Mouse (Mus musculus) adrenal gland, adult 2 months (tissue): Measurements from ENCODE around the gene Plekhm3. TPM values are rescaled to one million over a fixed set of nuclear protein-coding genes. Genes with fewer than 3 reads are reported as not detected.

Source experiments
- DNase-seq: peaks from one replicate; pipeline ENCODE4 v3.0.0; 2021
- polyA plus RNA-seq: library from polyadenylated mRNA; depleted of rRNA; stranded (reverse); fragments of >200 nt; gene quantifications from 2 replicates; pipeline ENCODE4 v1.2.3, GENCODE M21; 2012
- total RNA-seq, 2 experiments: library from RNA; stranded (reverse); gene quantifications; 2 replicates each; pipeline ENCODE4 v1.2.3; 2021

Gene Plekhm3
- total and polyA plus RNA-seq, 3 experiments = 3.8 to 21.4 (median 12.7) TPM

DNA sequence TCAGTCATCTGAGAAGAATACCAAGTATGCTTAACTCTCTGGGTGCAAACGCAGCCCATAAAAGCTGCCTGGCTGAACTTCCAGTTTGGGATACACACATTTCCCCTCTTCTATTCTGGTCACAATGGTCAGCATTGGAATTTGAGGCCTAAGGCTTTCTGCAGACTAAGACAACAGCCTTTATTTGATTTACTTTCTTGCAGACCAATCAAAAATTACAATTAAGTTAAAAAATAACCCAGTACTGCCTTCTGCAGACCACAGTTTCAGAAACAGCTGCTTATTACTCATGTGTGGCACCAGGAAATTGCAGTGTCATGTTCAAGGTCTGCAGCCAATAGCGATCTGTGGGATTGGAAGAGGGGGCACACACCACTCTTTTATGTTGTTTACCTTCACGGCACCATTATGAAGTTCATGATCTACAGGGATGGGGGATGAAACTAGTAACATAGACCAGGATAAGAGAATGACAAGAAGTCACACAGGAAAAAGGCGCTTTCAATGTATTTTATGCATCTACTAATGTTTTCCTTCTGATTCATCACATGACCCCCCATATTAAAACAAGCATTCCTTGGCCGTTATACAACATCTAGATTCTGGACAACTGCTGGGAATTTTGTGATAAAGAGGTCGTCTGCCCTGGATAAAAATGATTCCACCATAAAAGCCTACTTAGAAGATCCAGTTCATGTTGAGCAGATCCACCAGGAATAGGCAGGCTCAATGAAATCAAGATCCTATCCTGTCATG is 130.1 kb downstream of the Plekhm3 start:
- peak; percentile 33 for DNase-seq

DNA sequence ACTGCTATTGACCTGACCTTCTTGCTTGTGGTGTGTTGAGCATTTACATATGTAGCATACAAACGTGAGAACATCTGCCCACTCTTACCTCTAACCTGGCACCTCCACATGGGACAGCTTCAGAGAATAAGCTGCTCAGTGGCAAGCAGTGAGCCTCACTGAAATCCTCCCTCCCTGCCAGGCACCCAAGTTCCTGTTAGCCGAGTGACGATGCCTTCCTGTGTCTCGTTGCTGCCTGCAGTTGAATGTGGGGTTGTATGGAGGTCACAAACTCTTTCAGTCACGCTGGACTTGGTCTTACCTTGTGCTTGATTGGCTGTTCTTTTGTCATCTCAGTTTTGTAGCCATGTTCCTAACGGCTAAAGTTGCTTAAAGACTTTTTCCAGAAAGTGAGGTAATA is 133.1 kb downstream of the Plekhm3 start:
- DNase-seq = no peak

DNA sequence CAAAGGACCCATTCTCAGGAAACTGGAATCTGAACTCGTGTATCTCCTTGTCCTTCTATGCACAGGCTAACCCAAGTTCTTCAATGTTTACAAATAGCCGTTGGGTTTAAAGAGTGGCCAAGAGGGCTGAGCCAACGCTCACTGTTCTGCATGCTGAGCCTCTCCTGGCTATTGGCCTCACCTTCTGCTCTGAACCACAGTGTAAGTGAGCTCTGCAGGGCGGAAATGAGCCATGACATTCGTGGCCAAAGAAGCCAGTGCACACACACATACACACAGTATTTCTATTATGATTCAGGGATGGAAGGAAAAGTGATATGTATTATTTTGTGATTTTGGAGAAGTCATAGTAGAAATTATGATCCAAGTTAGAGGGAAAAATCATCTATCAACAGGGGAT is 138.9 kb downstream of the Plekhm3 start:
- DNase-seq = no peak

DNA sequence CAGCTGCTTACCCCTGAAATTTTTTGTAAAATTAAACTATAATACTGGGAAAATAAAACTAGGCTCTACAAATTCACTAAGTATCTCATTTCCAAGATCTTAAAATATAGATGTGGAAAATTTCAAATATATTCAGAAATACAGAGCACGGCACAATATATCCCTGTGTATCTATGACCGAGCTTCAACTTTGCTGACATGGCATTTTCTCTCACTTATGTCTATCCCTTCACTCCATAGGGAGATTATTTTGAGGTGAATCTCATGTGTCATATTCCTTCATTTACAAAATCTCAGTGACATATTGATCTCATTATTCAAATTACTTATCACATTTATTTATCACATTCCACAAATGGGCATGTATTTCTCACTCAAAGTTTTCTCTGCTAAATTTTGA is 143.4 kb downstream of the Plekhm3 start:
- no peak for DNase-seq

DNA sequence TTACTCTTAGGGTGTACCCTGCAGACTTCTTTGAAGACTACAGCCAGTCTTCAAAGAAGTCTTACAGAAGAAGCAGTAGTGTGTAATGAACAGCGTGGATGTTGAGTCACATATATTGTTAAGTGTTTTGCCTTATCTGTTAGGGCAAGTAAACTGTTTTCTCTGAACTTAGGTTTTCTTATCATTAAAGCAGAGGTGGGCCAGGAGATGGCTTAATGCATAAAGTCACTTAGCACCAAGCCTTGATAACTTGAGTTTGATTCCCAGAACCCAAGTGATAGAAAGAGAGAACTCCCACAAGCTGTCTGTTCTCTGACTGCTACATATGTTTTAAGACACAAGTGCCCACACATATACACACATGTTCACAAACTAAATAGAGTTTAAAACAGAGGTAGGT is 144.7 kb downstream of the Plekhm3 start:
- no peak for DNase-seq

DNA sequence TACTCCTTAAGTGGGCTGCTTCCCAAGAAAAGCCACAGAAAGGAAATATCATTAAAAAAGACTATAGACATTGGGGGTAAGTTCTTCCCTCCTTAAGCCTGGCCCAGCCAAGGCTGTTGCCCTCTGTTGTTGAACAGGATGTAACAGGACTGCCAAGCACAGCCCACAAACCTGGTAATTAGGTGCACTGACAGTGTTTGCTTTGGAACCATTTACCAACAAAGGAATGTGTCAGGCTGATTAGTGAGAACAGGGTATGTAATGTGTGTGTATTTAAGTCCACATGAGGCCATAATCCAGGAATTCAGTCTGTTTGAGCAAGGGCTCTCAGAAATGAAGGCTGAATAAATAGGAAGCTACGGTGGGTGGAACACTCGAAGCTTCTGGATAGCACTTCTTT is 147.5 kb downstream of the Plekhm3 start:
- DNase-seq = no peak

DNA sequence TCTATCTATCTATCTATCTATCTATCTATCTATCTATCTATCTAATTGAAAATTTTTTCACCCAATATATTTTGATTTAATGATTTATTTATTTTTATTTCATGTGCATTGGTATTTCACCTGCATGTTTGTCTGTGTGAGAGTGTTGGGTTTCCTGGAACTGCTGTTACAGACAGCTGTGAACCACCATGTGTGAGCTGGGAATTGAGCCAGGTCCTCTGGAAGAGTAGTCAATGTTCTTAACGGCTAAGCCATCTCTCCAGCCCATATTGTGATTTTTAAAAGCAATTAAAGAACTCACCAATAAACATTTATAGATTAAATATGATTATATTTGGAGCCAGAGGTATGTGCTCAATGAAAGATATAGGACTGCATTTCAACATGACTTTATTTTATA is 148.9 kb downstream of the Plekhm3 start:
- no peak for DNase-seq

DNA sequence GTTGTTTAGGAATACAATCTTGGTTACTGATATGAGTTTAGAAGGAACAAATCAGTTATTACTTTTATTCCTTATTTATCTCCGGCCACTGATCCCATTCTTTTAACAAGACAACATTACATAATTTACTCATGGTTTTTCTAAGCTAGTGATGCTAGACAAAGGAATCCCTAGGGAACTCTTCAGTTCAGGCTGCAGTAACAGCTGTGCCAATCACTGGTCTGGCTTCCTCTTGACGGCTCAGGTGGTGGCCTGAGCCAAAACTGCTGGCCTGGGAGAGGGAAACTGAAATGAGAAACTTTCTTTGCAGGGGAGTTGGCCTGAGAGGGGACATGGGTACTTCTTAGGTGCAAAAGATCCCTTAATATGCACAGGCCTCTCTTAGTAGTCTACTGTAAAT is 151.4 kb downstream of the Plekhm3 start:
- DNase-seq = no peak

DNA sequence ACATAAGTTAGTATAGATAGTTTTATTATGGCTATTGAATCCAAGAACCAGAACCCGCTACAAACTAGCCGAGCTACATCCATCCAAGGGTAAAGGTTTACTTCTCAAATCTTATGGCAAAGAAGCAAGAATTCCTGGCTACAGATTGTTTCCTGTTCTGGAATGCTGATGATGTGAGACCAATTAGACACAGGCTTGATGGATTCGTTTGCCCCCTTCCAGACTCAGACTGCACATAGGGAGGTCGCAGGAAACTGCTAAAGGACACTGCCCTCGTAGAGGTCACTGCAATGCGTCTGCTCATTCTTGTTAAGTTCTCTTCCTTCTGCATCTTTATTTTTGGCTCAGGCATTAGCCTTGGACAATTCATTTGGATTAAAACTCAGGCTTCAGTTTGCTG is 154.0 kb downstream of the Plekhm3 start:
- no peak for DNase-seq

DNA sequence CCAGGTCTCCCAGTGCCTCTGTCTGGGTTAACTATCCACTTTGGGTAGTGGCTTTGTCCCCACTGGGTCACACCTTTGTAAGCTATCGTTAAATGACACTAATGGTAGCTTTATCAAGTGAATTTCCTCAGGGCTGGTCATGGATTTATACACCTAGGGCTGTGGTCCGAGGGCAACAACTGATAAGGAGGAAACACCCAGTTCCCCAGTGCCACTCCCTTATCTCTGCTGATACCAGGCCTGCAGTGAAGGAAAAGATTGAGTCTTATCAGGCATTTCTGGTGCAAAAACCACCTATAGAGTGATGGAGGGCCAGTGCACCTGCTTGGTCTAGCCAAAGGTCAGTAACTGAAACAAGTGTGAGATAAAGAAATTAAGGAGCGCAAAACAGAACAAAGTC is 159.0 kb downstream of the Plekhm3 start:
- no peak for DNase-seq

DNA sequence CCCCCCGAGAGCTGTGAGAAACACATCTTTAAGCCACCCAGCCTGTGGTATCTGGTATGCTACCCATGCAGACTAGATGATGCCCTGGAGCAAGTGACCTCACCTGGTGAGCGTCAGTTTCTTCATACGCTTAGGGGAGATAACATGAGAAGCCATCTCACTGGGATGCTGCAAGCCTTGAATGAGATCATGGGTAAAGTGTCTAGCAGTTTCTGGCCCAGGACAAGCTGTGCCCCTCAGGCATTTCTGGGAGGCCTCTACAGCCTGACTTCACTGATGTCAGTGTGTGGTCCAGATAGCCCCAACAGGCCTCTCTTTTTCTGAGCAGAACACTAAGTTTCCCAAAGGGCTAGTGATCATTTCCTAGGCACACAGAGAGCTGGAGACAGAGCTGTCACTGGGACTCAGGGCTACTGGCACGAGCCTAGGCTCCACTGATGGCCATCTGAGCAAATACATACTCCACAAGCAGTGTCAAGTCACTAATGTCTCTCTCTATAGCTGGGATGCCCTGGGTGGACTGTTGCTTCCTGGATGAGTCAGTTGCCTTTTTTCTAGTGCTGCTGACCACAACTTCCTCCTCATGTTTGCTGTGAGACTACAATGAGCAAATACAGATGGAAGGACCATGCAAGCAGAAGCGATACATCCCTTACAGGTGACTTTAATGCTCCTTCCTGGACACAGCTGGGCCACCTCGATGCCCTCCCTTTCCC is 159.6 kb downstream of the Plekhm3 start:
- no peak for DNase-seq

DNA sequence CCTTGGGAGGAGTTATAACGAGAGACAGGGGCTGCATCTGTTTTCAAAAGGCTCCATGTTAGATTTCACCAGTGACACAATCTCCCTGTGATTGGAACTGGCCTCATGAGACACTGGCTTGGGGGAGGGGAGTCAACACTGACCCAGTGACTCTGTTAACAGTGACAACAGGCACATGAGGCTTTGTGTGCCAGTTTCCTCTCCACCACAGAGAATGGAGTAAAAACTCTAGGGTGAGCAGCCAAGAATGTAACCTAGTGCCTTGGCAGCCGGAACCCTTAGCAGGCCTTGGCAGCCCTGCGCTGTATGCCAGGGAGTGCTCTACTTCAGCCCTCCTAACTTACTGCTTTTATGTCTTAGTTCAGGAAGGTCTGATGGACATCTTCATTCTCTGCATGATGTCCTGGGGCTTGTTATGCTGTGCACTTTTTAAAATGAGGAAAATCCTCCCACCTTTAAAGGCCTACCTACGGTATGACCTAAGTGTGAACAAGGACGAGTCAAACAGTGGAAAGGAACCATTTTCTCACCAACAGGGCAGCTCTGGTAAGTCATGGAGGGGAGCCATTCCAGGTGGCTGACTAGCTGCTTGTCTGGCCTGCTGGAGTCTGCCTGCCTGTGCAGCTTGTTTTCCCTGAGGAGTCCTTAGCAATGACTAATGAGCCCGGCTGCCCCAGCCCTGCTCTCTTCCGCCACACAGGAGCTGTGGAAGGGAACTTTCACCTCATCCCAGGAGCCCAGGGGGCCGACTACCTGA is 161.2 kb downstream of the Plekhm3 start:
- peak; percentile 69 for DNase-seq

DNA sequence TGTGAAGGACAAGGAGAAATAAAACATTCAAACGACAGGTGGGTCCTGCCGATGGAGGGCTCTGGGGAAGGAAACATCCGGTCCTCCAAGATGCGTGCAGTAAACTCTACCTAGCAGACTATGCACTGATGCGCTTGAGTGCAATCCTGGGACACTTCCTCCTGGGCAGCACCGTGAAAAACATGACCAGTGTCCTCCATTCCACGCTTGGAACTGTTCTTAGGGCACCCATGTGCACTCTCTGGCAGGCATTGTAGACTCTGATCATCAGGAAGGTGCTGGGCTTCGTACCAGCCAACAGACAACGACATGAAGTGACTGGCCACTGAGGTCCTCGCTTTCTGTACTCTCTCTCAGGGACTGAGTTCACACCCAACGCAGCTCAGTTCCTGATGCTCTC is 162.5 kb downstream of the Plekhm3 start:
- DNase-seq = no peak

DNA sequence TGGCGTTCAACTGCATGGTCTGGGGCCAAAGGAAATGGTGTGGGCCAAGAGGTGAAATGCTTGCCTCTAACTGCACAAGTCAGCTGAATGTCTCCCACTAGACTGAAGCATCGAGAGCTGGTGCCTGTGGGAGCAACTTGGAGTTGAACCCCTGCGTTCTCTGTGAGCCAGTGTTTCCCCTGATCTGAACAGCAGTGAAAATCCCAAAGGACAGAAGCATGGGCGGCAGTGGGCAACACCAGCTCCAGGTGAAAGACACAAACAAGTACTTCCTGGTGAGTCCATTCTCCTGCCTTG is 163.4 kb downstream of the Plekhm3 start:
- DNase-seq = no peak

DNA sequence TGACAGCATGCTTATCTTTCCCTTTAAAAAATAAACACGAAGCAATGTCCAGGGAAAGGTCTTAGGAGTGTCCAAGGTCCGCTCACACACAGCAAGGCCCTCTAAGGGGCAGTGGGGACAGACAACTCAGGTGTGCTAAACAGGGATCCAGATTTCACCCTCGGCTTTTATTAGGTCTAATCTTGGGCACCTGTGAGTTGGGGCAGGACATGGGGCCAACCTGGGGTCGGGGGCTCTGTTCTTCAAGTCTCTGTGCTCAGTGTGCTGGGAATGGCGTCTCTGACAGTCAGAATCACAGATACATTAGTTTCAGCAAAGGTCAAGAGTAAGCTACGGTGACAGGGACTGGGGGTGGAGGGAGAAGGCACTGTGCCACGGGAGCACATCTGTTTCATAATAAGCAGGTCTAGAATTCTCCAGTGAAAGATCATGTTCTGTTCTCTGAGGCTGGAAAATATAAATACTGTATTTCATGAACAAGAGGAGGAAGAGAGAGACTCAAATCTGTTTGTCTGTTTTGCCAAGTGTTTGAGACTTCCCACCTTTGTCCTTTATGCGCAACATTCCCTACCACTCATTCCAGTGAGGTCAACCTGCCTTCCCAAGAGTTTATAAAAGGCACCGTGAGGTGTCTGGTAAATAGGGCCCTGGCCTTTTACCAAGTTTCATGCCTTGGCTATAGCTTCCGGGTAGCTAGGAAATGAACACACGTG is 163.9 kb downstream of the Plekhm3 start:
- DNase-seq = peak; percentile 43

DNA sequence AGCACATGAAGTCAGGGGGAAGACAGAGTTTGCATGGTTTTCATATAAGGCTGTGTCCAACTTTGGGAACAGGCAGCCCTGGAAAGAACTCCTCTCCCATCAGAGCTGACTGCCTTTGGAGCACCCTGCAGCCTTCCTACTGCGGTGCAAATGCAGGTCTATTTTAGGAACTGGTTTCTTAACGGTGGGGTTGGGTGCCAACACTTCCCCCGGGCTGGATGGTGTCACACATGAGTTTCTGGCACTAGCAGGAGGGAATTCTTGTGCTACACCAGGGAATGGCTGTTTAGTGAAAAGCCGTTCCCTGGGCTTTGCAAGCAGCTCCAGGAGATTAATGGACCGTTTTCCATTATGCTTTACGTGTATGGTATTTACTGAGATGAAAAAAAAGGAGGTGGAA is 164.8 kb downstream of the Plekhm3 start:
- DNase-seq = peak; percentile 34

DNA sequence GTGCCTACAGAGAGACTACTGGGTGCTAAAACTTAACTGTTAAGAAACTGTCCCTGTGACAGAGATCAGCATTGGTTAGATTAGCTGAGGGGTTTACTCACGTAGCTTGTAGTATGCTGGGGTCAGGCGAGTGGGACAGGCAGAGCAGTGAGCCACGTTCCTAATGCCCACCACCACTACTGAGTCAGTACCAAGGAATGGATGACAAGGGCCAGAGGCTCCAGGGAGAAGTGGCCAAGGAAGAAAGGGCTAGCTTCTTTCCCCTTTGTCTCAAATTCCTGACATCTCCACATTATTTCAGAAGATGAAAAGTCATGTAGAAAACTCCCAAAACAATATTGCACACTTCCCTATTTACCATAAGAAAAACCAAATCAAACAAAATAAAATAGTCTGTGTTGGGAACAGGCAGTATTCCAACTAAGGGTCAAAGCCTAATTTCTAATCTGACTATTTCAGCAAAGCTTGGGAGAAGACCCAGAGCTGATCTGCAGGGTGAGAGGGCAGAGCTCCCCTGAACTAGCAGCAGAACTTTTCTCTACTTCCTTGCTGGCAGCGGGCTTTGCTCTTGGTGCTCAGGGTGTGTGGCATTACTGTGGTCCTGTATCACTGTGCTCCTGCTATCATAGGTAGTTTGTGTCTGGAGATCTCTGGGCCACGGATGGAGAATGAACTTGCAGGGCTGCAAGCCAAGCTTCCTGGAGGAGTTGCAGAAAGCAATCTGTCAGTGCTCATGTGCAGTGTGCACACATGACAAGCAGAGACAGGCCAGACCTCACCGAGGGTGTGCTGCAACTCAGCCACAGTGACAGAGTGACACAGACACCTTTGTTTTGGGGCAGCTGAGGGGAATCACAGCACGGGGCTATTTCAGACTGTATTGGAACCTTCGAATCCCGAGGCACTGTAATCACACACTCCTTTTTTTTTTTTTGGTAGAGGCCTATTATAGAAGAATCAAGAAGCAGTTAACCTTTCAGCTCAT is 165.5 kb downstream of the Plekhm3 start:
- DNase-seq = peak; percentile 29

DNA sequence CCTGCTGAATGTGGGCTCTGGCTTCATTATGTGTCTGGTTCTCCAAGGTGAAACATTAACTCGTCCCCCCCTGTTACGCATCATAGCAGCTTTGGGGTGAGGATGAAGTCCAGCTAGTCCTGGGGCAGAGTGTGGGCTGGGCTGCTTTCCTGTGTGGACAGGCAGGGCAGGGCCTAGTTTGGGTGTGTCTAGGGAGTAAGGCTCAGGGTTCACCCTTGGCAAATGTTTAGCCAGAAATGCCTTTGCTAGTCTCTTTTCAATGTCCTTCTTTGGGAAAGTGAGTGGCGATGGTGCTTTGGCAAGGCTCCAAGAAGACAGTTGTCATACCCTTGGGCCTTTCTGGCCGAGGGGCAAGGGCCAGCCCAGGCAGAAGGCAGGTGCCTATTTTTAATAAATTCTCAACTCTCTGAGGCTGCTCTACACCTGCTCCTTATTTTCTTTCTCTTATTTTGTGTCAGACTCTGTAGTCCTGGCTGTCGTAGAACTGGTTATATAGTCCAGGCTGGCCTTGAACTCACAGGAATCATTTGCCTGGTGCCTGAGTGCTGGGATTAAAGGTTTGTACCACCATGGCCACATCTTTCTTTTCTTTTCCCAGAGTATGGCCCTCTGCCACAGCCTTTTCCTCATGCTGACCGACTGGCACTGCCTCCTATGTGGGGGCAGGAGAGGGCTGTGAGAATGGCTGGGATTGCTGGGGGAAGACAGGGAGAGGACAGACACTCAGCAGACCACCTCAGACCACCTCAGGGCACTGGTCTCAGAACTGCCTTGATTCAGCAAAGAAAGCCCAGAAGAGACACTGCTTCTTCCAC is 168.7 kb downstream of the Plekhm3 start:
- peak; percentile 40 for DNase-seq

DNA sequence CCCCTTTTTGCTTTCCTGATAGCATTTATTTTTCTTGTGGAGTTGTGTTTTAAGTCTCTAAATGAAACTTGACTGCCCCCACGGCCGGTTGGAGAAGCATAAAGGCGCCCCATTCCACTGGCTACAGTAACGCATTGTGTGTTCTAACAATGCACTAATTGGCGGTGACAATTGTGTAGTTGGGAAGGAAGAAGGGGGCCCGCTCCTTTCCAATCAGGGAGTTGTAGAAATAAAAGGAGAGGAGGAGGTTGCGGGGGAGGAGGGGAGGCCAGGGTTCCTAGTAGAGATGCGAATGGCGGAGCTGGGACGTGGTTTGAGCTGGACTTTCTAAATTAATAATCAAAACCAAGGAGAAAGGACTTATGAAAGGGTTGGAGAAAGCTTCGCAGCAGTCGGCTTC is 176.8 kb downstream of the Plekhm3 start:
- no peak for DNase-seq

DNA sequence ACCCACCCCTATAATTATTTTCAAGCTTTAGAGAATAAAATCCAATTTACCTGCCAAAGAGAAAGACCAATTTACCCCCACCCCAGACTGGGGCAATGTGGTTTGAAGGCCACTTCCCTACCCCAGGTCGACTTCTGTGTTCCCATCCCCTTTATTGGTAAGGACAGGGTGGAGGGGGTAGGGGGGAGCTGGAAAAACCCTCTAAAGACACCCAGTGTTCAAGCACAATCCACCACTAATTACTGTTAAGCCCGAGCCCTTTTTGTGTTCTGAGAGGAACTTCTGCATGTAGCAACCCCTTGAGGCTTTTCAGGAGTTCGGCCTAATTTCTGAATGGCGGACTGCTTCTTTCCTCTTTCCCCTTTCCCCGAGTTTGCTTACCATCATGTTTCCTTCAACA is 177.2 kb downstream of the Plekhm3 start:
- no peak for DNase-seq

DNA sequence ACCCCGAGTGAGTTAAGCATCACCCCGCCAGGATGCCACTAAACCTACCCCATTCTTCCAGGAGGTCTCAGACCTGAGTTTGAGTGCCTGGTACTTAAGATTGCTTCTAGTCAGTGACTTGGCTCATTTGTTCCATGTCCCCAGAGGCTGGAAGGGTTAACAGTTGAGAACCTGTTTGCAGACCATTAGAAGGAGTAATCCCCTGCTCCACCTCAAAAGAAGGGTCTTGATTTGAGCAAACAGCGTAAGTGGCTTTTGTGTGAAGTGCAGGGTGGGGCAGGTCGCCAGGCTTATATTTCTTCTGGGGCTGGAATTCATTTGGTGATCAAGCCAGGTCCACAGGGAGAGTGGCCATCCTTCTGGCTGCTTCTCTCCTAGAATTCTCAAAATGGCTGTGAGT is 183.3 kb downstream of the Plekhm3 start:
- no peak for DNase-seq
